Mouse (Mus musculus) kidney, postnatal 0 days (tissue): ENCODE measurements around the gene Ptprg. TPM values are rescaled to one million over a fixed set of nuclear protein-coding genes. Genes with fewer than 3 reads are reported as not detected.
"Not testable (repeated sequence)": the region's sequence is repeated elsewhere in the genome, so short reads cannot be mapped to it uniquely, and the experiment has no call there.

ENCODE experiments used
- ATAC-seq: fragments of 200-750 bp; cut with Nextera tagmentation; replicated peaks from 2 replicates; pipeline ENCODE4 v1.8.0; 2017; ENCODE audit warnings: low read depth, moderate number of reproducible peaks, moderate TSS enrichment, moderate library complexity; ENCODE audit not compliant: low FRiP score
- DNase-seq: peaks from one replicate; pipeline ENCODE4 v3.0.0-alpha.2; 2016; ENCODE audit warnings: low spot score
- H3K27ac ChIP-seq: fragments of 300-500 bp; sonication (generic); 2 replicates; pipeline ENCODE4 v1.5.1; 2014; ENCODE audit warnings: mild to moderate bottlenecking
- H3K27me3 ChIP-seq: fragments of 300-500 bp; sonication (generic); 2 replicates; pipeline ENCODE4 v1.6.1; 2014; ENCODE audit warnings: low read length, mixed read lengths; ENCODE audit not compliant: insufficient read depth
- H3K36me3 ChIP-seq: fragments of 300-500 bp; sonication (generic); 2 replicates; pipeline ENCODE4 v1.6.1; 2014; ENCODE audit warnings: low read length, mixed read lengths; ENCODE audit not compliant: insufficient read depth
- H3K4me1 ChIP-seq: fragments of 300-500 bp; sonication (generic); replicated peaks from 2 replicates; pipeline ENCODE4 v1.6.1; 2014; ENCODE audit warnings: antibody characterized with exemption, low read length, mixed read lengths; ENCODE audit not compliant: insufficient read depth
- H3K4me2 ChIP-seq: fragments of 300-500 bp; sonication (generic); 2 replicates; pipeline ENCODE4 v1.6.1; 2014; ENCODE audit warnings: mild to moderate bottlenecking, low read length, moderate library complexity, mixed read lengths
- H3K4me3 ChIP-seq: fragments of 300-500 bp; sonication (generic); replicated peaks from 2 replicates; pipeline ENCODE4 v1.5.1; 2014; ENCODE audit warnings: low read depth, low read length
- H3K9ac ChIP-seq: fragments of 300-500 bp; sonication (generic); 2 replicates; pipeline ENCODE4 v1.6.1; 2014; ENCODE audit warnings: low read depth, low read length
- H3K9me3 ChIP-seq: fragments of 300-500 bp; sonication (generic); replicated peaks from 2 replicates; pipeline ENCODE4 v1.6.1; 2016; ENCODE audit warnings: low read length, inconsistent platforms, mixed read lengths
- CTCF ChIP-seq: IDR thresholded peaks from 2 replicates; pipeline ENCODE4 v1.5.1; 2016; ENCODE audit warnings: antibody characterized with exemption, low read depth, mild to moderate bottlenecking, moderate library complexity
- WGBS: fragments of 180-500 bp; shearing (Covaris S2); extraction: QIAGEN DNeasy Blood & Tissue Kit; methylation state at CpG from one replicate; pipeline ENCODE4 v1.1.7; 2014; 5-methylcytosine and 5-hydroxymethylcytosine counted together
- polyA plus RNA-seq: library from polyadenylated mRNA; unstranded; fragments of >200 nt; fragmentation: Nextera tagmentation; extraction: Ambion mirVana; gene quantifications from 2 replicates; pipeline ENCODE4 v1.2.1, GENCODE M21; 2015

Ptprg gene
- polyA plus RNA-seq, 1 experiment from 2014 or later = 23.5 TPM

DNA sequence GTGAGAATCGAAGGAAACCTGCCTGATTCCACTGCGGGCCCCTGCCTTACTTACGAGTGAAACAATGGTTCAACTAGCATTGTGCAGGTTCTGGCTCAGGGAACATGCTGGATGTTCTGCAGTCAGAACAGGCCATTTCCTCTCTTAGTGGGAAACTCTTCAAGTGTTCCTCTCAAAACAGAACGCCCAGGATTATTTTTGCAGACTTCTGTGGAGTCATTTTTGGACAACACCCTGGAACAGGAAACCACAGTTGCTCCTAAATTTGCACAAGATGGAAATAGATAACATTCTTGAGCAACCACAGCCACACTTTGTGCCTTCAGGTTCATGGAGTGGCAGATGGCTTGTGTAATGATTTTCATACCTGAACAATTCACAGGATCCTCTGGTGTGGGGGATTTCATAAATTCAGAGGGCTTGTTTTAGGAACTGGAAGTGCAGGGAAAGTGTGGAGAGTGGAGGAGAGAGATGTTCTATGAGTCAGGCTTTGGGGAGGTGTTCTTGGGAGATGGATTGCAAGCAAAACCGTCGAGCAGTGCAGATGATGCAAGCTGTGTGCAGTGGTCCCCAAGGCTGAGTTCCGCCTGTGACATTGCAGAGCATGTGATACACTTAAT lies 257.9 kb downstream of the Ptprg start:
- no peaks in the 10 kb centered on the region for H3K27me3 ChIP-seq
- 51% methylated on average over 7 of the region's 7 CpGs for WGBS
- no peak overlapping the region for H3K4me2 ChIP-seq
- H3K4me1 ChIP-seq = peaks cover 28% of the 10 kb centered on the region
- H3K9me3 ChIP-seq = no peaks in the 10 kb centered on the region
- no peak overlapping the region for H3K4me3 ChIP-seq
- no peak overlapping the region for H3K9ac ChIP-seq
- no peak for ATAC-seq
- no peak for TF ChIP-seq CTCF
- H3K27ac ChIP-seq = peak overlapping the region; percentile 50
- H3K36me3 ChIP-seq = no peaks in the 10 kb centered on the region
- DNase-seq = peak; percentile 67

- no peaks in the 10 kb centered on the region for H3K27me3 ChIP-seq
- WGBS = 90% methylated on average over 7 of the region's 7 CpGs
- no peak overlapping the region for H3K4me3 ChIP-seq
- H3K36me3 ChIP-seq = no peaks in the 10 kb centered on the region
- H3K4me1 ChIP-seq = peaks cover 21% of the 10 kb centered on the region
- no peak overlapping the region for H3K27ac ChIP-seq
- no peak for ATAC-seq
- H3K9me3 ChIP-seq = no peaks in the 10 kb centered on the region
- H3K4me2 ChIP-seq = no peak overlapping the region
- DNase-seq = no peak
- no peak overlapping the region for H3K9ac ChIP-seq
- no peak for TF ChIP-seq CTCF
Measured at GRCm38 (mm10) chr14:11812291-11812690, 259.0 kb downstream of the Ptprg start.

- H3K4me3 ChIP-seq, H3K36me3 ChIP-seq, H3K9me3 ChIP-seq, H3K9ac ChIP-seq, DNase-seq, ATAC-seq, H3K27ac ChIP-seq, H3K4me2 ChIP-seq, H3K27me3 ChIP-seq: not testable (repeated sequence)
- 52% methylated on average over 4 of the region's 4 CpGs for WGBS
- H3K4me1 ChIP-seq = peaks cover 17% of the 10 kb centered on the region; the same call in 1 of the 2 replicates
Measured at GRCm38 (mm10) chr14:11814811-11815210, 261.5 kb downstream of the Ptprg start.

- ATAC-seq (no peak), DNase-seq (no peak)
- H3K9ac ChIP-seq = no peak overlapping the region
- no peaks in the 10 kb centered on the region for H3K27me3 ChIP-seq
- 0 out of 2 replicates have a peak, but pooled peaks cover 5% of the 10 kb centered on the region for H3K4me1 ChIP-seq
- no peak overlapping the region for H3K4me2 ChIP-seq
- H3K36me3 ChIP-seq = no peaks in the 10 kb centered on the region
- TF ChIP-seq CTCF = no peak
- no peak overlapping the region for H3K27ac ChIP-seq
- WGBS = 66% methylated on average over 6 of the region's 6 CpGs
- H3K4me3 ChIP-seq = no peak overlapping the region
- no peaks in the 10 kb centered on the region for H3K9me3 ChIP-seq
Measured at GRCm38 (mm10) chr14:11817236-11817635, 263.9 kb downstream of the Ptprg start.

- Histone ChIP-seq H3K9ac (no peak overlapping the region), H3K4me3 (no peak overlapping the region), H3K36me3 (no peaks in the 10 kb centered on the region), H3K4me1 (peaks cover 10% of the 10 kb centered on the region), H3K9me3 (no peaks in the 10 kb centered on the region), H3K27ac (no peak overlapping the region), H3K27me3 (no peaks in the 10 kb centered on the region), H3K4me2 (no peak overlapping the region)
- ATAC-seq (peak; percentile 13; the same call in 1 of the 2 replicates), DNase-seq (no peak)
- no peak for TF ChIP-seq CTCF
- 66% methylated on average over 3 of the region's 3 CpGs for WGBS
Measured at GRCm38 (mm10) chr14:11818054-11818453, 264.7 kb downstream of the Ptprg start.

GRCm38 (mm10) chr14:11818721-11819120 lies 265.4 kb downstream of the Ptprg start:
- Histone ChIP-seq H3K27me3 (no peaks in the 10 kb centered on the region), H3K9me3 (no peaks in the 10 kb centered on the region), H3K4me1 (peaks cover 10% of the 10 kb centered on the region), H3K27ac (no peak overlapping the region), H3K9ac (no peak overlapping the region), H3K36me3 (no peaks in the 10 kb centered on the region), H3K4me3 (no peak overlapping the region), H3K4me2 (no peak overlapping the region)
- ATAC-seq = no peak
- no peak for DNase-seq
- no peak for TF ChIP-seq CTCF
- WGBS = 71% methylated on average over 8 of the region's 8 CpGs

DNA sequence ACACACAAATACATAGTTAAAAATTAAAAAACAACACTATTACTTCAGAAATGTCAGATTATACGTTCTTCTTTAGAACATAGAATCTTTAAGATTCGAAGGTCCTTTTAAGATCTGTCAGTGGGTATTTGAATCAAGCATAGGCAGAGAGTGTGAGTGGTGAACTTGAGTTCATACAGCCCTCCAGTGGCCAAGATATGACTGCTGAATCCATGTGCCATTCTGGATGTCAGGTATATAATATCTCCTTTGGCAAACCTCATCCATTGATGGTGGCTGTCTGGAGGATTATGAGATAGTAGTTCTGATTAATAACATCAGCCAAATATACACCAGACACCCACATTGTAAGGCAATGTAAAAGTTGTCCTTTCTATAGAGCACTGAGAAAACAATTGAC lies 266.0 kb downstream of the Ptprg start:
- H3K9ac ChIP-seq = no peak overlapping the region
- 90% methylated on average over 2 of the region's 2 CpGs for WGBS
- no peaks in the 10 kb centered on the region for H3K36me3 ChIP-seq
- peaks cover 10% of the 10 kb centered on the region for H3K4me1 ChIP-seq
- no peak overlapping the region for H3K4me3 ChIP-seq
- H3K4me2 ChIP-seq = no peak overlapping the region
- TF ChIP-seq CTCF = peak; percentile 53; the same call in 1 of the 2 replicates
- no peak overlapping the region for H3K27ac ChIP-seq
- ATAC-seq (no peak), DNase-seq (no peak)
- H3K9me3 ChIP-seq = no peaks in the 10 kb centered on the region
- no peaks in the 10 kb centered on the region for H3K27me3 ChIP-seq
